Mouse (Mus musculus): ENCODE data around the gene Lcat. TPM values are rescaled to one million over a fixed set of nuclear protein-coding genes. Genes with fewer than 3 reads are reported as not detected.

Gene Lcat
- polyA plus RNA-seq, 1 experiment: 2.8 TPM

DNA sequence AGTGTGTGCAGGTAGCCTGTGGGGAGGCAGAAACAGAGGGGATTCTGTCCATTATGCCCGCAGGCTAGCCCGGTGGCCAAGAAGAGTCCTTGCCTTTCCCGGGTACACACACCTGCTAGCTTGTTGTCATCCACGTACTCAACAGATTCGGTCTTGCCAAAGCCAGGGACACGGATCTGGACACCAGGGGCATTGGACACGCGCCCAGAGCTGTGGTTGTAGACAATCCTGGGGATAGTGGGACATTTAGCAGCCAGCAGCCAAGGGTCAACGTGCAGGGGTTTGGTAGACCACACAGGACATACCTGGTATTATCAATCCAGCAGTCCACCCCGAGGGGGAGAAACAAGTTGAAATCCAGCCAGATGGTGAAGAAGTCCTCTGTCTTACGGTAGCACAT lies 1.2 kb downstream of the Lcat start:
- H3K36me3 ChIP-seq (ENCODE audit: control insufficient read depth, insufficient read depth, low read length, poor library complexity, severe bottlenecking): peaks cover 37% of the 10 kb centered on the region

GRCm38 (mm10) chr8:105938306-105938669 lies 4.9 kb downstream of the Lcat start, which contains the start of gene Psmb10:
Gene Psmb10, minus strand, starts transcription at chr8:105938444.
- no peak within 1 kb of the TSS for H3K27ac ChIP-seq (ENCODE audit: insufficient read depth, low read length)
- H3K9me3 ChIP-seq (replicated peaks; ENCODE audit: control insufficient read depth, insufficient read depth, low read length, poor library complexity, severe bottlenecking): no peaks in the 10 kb centered on the region
- H3K36me3 ChIP-seq (ENCODE audit: control insufficient read depth, insufficient read depth, low read length, poor library complexity, severe bottlenecking): peaks cover 2% of the 10 kb centered on the region
- H3K4me3 ChIP-seq (ENCODE audit: low read depth, low read length): peak within 1 kb of the TSS; percentile 73
- no peaks in the 10 kb centered on the region for H3K27me3 ChIP-seq (ENCODE audit: control insufficient read depth, insufficient read depth, low read length, poor library complexity, severe bottlenecking)
- H3K9ac ChIP-seq (ENCODE audit: low read depth, poor library complexity, severe bottlenecking): peak within 1 kb of the TSS; percentile 36
- no peaks in the 10 kb centered on the region for H3K4me1 ChIP-seq (ENCODE audit: control insufficient read depth, insufficient read depth, low read length)
- TF ChIP-seq CTCF (IDR thresholded peaks at IDR 0.05; ENCODE audit: low read depth, low read length): no peak

More for the DNA sequence above, 1.2 kb downstream of the Lcat start:
- H3K4me3 ChIP-seq (ENCODE audit: low read depth, low read length): no peak overlapping the region
- H3K27me3 ChIP-seq (ENCODE audit: control insufficient read depth, insufficient read depth, low read length, poor library complexity, severe bottlenecking): no peaks in the 10 kb centered on the region
- H3K4me1 ChIP-seq (ENCODE audit: control insufficient read depth, insufficient read depth, low read length): no peaks in the 10 kb centered on the region
- no peak for TF ChIP-seq POLR2A (IDR thresholded peaks at IDR 0.05; ENCODE audit: insufficient read depth, low read length)
- no peak for TF ChIP-seq CTCF (IDR thresholded peaks at IDR 0.05; ENCODE audit: low read depth, low read length)
- TF ChIP-seq EP300 (IDR thresholded peaks at IDR 0.05; ENCODE audit: insufficient read depth, low read depth, low read length): no peak
- no peak overlapping the region for H3K9ac ChIP-seq (ENCODE audit: low read depth, poor library complexity, severe bottlenecking)
- no peak overlapping the region for H3K27ac ChIP-seq (ENCODE audit: insufficient read depth, low read length)
- no peaks in the 10 kb centered on the region for H3K9me3 ChIP-seq (replicated peaks; ENCODE audit: control insufficient read depth, insufficient read depth, low read length, poor library complexity, severe bottlenecking)

GRCm38 (mm10) chr8:105937496-105938305 lies 5.5 kb downstream of the Lcat start:
- H3K4me1 ChIP-seq (ENCODE audit: control insufficient read depth, insufficient read depth, low read length): no peaks in the 10 kb centered on the region
- H3K27ac ChIP-seq (ENCODE audit: insufficient read depth, low read length): no peak overlapping the region
- TF ChIP-seq POLR2A (IDR thresholded peaks at IDR 0.05; ENCODE audit: insufficient read depth, low read length): no peak
- TF ChIP-seq EP300 (IDR thresholded peaks at IDR 0.05; ENCODE audit: insufficient read depth, low read depth, low read length): no peak
- TF ChIP-seq CTCF (IDR thresholded peaks at IDR 0.05; ENCODE audit: low read depth, low read length): no peak

GRCm38 (mm10) chr8:105936866-105937475 lies 6.2 kb downstream of the Lcat start:
- Histone ChIP-seq H3K4me1 (ENCODE audit: control insufficient read depth, insufficient read depth, low read length) (no peaks in the 10 kb centered on the region), H3K36me3 (ENCODE audit: control insufficient read depth, insufficient read depth, low read length, poor library complexity, severe bottlenecking) (no peaks in the 10 kb centered on the region), H3K4me3 (ENCODE audit: low read depth, low read length) (peak overlapping the region; percentile 73), H3K9me3 (replicated peaks; ENCODE audit: control insufficient read depth, insufficient read depth, low read length, poor library complexity, severe bottlenecking) (no peaks in the 10 kb centered on the region), H3K27ac (ENCODE audit: insufficient read depth, low read length) (no peak overlapping the region), H3K9ac (ENCODE audit: low read depth, poor library complexity, severe bottlenecking) (peak overlapping the region; percentile 36), H3K27me3 (ENCODE audit: control insufficient read depth, insufficient read depth, low read length, poor library complexity, severe bottlenecking) (no peaks in the 10 kb centered on the region)
- TF ChIP-seq CTCF (IDR thresholded peaks at IDR 0.05; ENCODE audit: low read depth, low read length): no peak
- TF ChIP-seq POLR2A (IDR thresholded peaks at IDR 0.05; ENCODE audit: insufficient read depth, low read length): peak; percentile 4
- peak; percentile 40; the same call in 1 of the 2 replicates for TF ChIP-seq EP300 (IDR thresholded peaks at IDR 0.05; ENCODE audit: insufficient read depth, low read depth, low read length)

More at GRCm38 (mm10) chr8:105937496-105938305, 5.5 kb downstream of the Lcat start:
- peak overlapping the region; percentile 73 for H3K4me3 ChIP-seq (ENCODE audit: low read depth, low read length)
- peak overlapping the region; percentile 36 for H3K9ac ChIP-seq (ENCODE audit: low read depth, poor library complexity, severe bottlenecking)
- no peaks in the 10 kb centered on the region for H3K27me3 ChIP-seq (ENCODE audit: control insufficient read depth, insufficient read depth, low read length, poor library complexity, severe bottlenecking)
- no peaks in the 10 kb centered on the region for H3K36me3 ChIP-seq (ENCODE audit: control insufficient read depth, insufficient read depth, low read length, poor library complexity, severe bottlenecking)
- no peaks in the 10 kb centered on the region for H3K9me3 ChIP-seq (replicated peaks; ENCODE audit: control insufficient read depth, insufficient read depth, low read length, poor library complexity, severe bottlenecking)

GRCm38 (mm10) chr8:105935863-105936603 lies 7.1 kb downstream of the Lcat start:
- no peak overlapping the region for H3K27ac ChIP-seq (ENCODE audit: insufficient read depth, low read length)
- H3K4me3 ChIP-seq (ENCODE audit: low read depth, low read length): peak overlapping the region; percentile 73
- no peaks in the 10 kb centered on the region for H3K27me3 ChIP-seq (ENCODE audit: control insufficient read depth, insufficient read depth, low read length, poor library complexity, severe bottlenecking)
- no peaks in the 10 kb centered on the region for H3K4me1 ChIP-seq (ENCODE audit: control insufficient read depth, insufficient read depth, low read length)
- H3K36me3 ChIP-seq (ENCODE audit: control insufficient read depth, insufficient read depth, low read length, poor library complexity, severe bottlenecking): no peaks in the 10 kb centered on the region
- peak overlapping the region; percentile 36 for H3K9ac ChIP-seq (ENCODE audit: low read depth, poor library complexity, severe bottlenecking)
- no peak for TF ChIP-seq EP300 (IDR thresholded peaks at IDR 0.05; ENCODE audit: insufficient read depth, low read depth, low read length)
- TF ChIP-seq CTCF (IDR thresholded peaks at IDR 0.05; ENCODE audit: low read depth, low read length): no peak
- no peak for TF ChIP-seq POLR2A (IDR thresholded peaks at IDR 0.05; ENCODE audit: insufficient read depth, low read length)
- no peaks in the 10 kb centered on the region for H3K9me3 ChIP-seq (replicated peaks; ENCODE audit: control insufficient read depth, insufficient read depth, low read length, poor library complexity, severe bottlenecking)
